Mouse (Mus musculus) naive thymus-derived CD4-positive, alpha-beta T cell, adult 5 months (primary cell): ENCODE data around the gene Raly. TPM values are rescaled to one million over a fixed set of nuclear protein-coding genes. Genes with fewer than 3 reads are reported as not detected.

Experiments
- polyA plus RNA-seq: library from polyadenylated mRNA; unstranded; fragments of 100-300 nt; shearing (Covaris generic); gene quantifications from one replicate; pipeline ENCODE4 v1.2.1, GENCODE M21; 2017

Raly gene
- polyA plus RNA-seq: 170 TPM

DNA sequence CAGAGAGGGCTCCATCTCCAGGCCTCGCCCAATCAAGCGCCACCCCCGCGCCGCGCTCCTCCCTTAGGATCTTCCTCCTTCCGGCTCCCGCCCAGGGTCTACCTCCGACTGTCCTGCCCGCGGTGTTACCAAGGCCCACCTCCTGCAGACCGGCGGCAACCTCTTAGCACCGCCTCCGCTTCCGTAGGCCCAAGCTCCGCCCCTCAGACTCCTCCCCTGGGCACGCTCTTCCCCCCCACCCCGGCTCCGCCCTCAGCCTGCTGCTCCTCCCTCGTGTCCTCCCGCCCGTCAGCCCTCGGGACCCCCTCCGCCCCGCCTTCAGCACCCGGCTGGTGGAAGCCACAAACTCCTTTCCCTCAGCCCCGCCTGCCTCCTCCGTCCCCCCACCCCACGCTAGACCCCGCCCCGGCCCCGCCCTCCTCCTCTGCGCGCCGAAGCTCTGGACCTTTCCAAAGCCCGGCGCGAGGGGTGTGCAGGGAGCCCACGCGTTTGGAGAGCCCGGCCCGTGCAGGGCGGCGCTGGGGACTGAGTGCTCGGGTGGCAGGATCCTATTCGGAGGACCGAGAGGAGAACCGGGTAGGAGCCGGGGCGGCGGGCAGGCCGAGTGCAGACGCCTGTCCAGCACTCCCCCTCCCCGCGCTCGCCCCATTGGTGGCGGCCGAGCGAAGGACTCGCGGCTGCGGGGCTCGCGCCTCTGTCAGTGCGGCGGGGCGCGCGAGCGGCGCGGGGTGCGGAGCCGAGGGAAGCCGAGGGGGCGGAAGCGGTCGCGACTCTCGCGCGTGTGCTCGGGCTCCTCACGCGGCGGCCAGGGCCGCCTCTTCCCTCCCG lies at the start of gene Raly, which contains the start of gene a:
TSS of gene Raly (plus strand) at position 441 of the 828 bp plus-strand sequence.
TSS of gene a (plus strand) at position 747 of the 828 bp plus-strand sequence.

GRCm38 (mm10) chr2:154769930-154770329 lies 21.0 kb upstream of the Raly start, which contains the start of gene Gm14214:
Gm14214 (minus strand) TSS chr2:154770030.

GRCm38 (mm10) chr2:154892201-154893044 lies 101.5 kb downstream of the Raly start, which contains the start of gene Eif2s2:
Eif2s2 (minus strand) TSS chr2:154892935.

Other genes with a start within 250 kb of the Raly start
- not detected for gene 1700003F12Rik, start 244.0 kb upstream of the Raly start, polyA plus RNA-seq
- gene Actl10, start 239.3 kb upstream of the Raly start, polyA plus RNA-seq: not detected
- gene Necab3, start 232.2 kb upstream of the Raly start, polyA plus RNA-seq: 0.65 TPM
- 3.2 TPM for gene E2f1, start 221.2 kb upstream of the Raly start, polyA plus RNA-seq
- 17.0 TPM for gene Pxmp4, start 187.4 kb upstream of the Raly start, polyA plus RNA-seq
- 0.91 TPM for gene Zfp341, start 177.8 kb upstream of the Raly start, polyA plus RNA-seq
- gene 4930519P11Rik, start 177.7 kb upstream of the Raly start, polyA plus RNA-seq: not detected
- gene Chmp4b, start 139.4 kb upstream of the Raly start, polyA plus RNA-seq: 24.5 TPM
- gene Gm14214, start 21.1 kb upstream of the Raly start, polyA plus RNA-seq: not detected
- gene a, start 306 bp downstream of the Raly start, polyA plus RNA-seq: not detected
- 62.3 TPM for gene Eif2s2, start 101.8 kb downstream of the Raly start, polyA plus RNA-seq
- gene Gm14226, start 227.2 kb downstream of the Raly start, polyA plus RNA-seq: not detected